Mouse (Mus musculus) stomach, embryonic 16.5 days (tissue): ENCODE data around the gene Qpctl. TPM values are rescaled to one million over a fixed set of nuclear protein-coding genes. Genes with fewer than 3 reads are reported as not detected.

Experiments
- ATAC-seq: fragments of 200-750 bp; cut with Nextera tagmentation; 2 replicates; pipeline ENCODE4 v1.8.0; 2017; ENCODE audit warnings: moderate number of reproducible peaks, moderate TSS enrichment; ENCODE audit not compliant: insufficient read depth, low FRiP score
- H3K27ac ChIP-seq: fragments of 300-500 bp; sonication (generic); 2 replicates; pipeline ENCODE4 v1.5.1; 2014; ENCODE audit warnings: low read length
- H3K27me3 ChIP-seq: fragments of 300-500 bp; sonication (generic); 2 replicates; pipeline ENCODE4 v1.6.1; 2014; ENCODE audit warnings: low read length, control low read depth, mixed read lengths; ENCODE audit not compliant: control insufficient read depth, insufficient read depth
- H3K36me3 ChIP-seq: fragments of 300-500 bp; sonication (generic); 2 replicates; pipeline ENCODE4 v1.6.1; 2014; ENCODE audit warnings: low read length; ENCODE audit not compliant: control insufficient read depth, insufficient read depth
- H3K4me1 ChIP-seq: fragments of 300-500 bp; sonication (generic); 2 replicates; pipeline ENCODE4 v1.6.1; 2014; ENCODE audit warnings: low read length, control low read depth, mixed read lengths; ENCODE audit not compliant: control insufficient read depth, insufficient read depth
- H3K4me2 ChIP-seq: fragments of 300-500 bp; sonication (generic); 2 replicates; pipeline ENCODE4 v1.6.1; 2014; ENCODE audit warnings: low read depth, low read length, mixed read lengths
- H3K4me3 ChIP-seq: fragments of 300-500 bp; sonication (generic); replicated peaks from 2 replicates; pipeline ENCODE4 v1.5.1; 2014; ENCODE audit warnings: mild to moderate bottlenecking, low read length
- H3K9ac ChIP-seq: fragments of 300-500 bp; sonication (generic); 2 replicates; pipeline ENCODE4 v1.6.1; 2014; ENCODE audit warnings: low read length
- H3K9me3 ChIP-seq: fragments of 300-500 bp; sonication (generic); replicated peaks from 2 replicates; pipeline ENCODE4 v1.6.1; 2016; ENCODE audit warnings: low read length, control low read depth; ENCODE audit not compliant: control insufficient read depth
- WGBS: fragments of 180-500 bp; shearing (Covaris S2); extraction: QIAGEN DNeasy Blood & Tissue Kit; methylation state at CpG from one replicate; pipeline ENCODE4 v1.1.7; 2014; 5-methylcytosine and 5-hydroxymethylcytosine counted together
- polyA plus RNA-seq: library from polyadenylated mRNA; unstranded; fragments of >200 nt; fragmentation: Nextera tagmentation; extraction: Ambion mirVana; gene quantifications from 2 replicates; pipeline ENCODE4 v1.2.1, GENCODE M21; 2015

Qpctl gene
- polyA plus RNA-seq, 1 experiment from 2014 or later: 14.8 TPM

- H3K36me3 ChIP-seq: no peaks in the 10 kb centered on the region
- peak within 1 kb of the TSS; percentile 87 for H3K4me2 ChIP-seq
- peaks cover 19% of the 10 kb centered on the region; the same call in 1 of the 2 replicates for H3K4me1 ChIP-seq
- H3K9ac ChIP-seq: peak within 1 kb of the TSS; percentile 85
- 2% methylated on average over 34 of the region's 34 CpGs for WGBS
- H3K9me3 ChIP-seq: no peaks in the 10 kb centered on the region
- no peaks in the 10 kb centered on the region for H3K27me3 ChIP-seq
- peak within 1 kb of the TSS; percentile 73 for H3K4me3 ChIP-seq
- ATAC-seq: peak; percentile 95
- H3K27ac ChIP-seq: no peak within 1 kb of the TSS
These were observed 29.3 kb downstream of the Qpctl start, which contains the start of gene Fbxo46 for GRCm38 (mm10) chr7:19119631-19120429. Fbxo46 (plus strand) TSS chr7:19119859.

DNA sequence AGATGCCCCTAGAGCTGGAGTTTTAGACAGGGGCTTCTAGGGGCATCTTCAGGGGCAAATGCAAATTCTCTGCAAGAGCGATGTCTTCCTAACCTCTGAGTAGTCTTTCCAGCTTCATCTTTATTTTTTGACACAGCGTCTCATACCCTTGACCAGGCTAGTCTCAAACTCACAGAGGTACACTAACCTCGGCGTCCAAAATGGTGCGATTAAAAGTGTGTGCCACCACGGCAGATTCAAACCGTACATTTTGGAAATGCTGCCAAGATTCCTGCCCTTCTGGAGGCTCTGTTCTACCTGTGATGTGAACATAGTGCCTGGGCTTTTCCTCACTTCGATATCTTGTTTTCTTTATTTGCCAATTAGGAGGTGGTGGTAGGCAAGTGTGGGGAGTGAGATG, 30.0 kb downstream of the Qpctl start:
- no peak overlapping the region for H3K4me2 ChIP-seq
- H3K9me3 ChIP-seq: no peaks in the 10 kb centered on the region
- H3K9ac ChIP-seq: no peak overlapping the region
- H3K4me1 ChIP-seq: peaks cover 19% of the 10 kb centered on the region; the same call in 1 of the 2 replicates
- H3K27ac ChIP-seq: no peak overlapping the region
- H3K27me3 ChIP-seq: no peaks in the 10 kb centered on the region
- H3K36me3 ChIP-seq: no peaks in the 10 kb centered on the region
- WGBS: 91% methylated on average over 8 of the region's 8 CpGs
- H3K4me3 ChIP-seq: no peak overlapping the region
- ATAC-seq: peak; percentile 4; the same call in 1 of the 2 replicates

DNA sequence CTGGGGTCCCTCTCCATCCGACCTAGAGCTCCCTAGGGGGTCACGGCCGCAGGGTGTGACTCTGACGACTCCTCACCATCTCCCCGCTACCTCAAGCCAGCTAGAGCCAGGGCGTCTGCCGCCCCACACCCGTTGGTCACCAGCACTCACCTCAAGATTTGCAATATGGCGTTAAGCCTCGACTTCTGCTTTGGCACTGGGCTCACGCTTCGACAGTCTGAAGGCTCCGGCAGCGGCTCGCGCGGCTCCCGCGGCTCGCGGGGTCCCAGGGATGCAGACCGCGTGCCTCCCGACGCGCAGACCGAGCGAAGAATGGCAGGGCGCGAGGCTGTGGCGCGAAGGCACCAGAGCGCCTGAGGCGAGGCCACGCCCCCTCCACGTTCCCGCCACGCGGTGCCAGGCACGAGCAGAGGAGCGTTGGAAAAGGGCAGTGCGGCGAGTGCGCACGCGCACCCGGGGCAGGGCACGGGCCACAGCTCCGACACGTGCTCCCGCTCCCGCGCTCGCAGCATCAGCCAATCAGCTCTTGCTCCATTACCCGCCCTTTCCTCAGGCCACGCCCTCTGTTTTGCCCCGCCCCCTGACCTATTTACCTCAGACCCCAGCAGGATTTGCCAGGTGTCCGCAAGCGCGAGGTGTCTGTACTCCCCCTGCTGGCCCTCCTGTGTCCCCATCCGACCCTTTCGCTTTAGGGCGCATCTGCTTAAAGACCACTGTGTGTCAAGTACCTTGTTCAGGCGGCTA, 30.9 kb downstream of the Qpctl start, which contains the start of gene Gm4969:
Gm4969 (minus strand) TSS at position 341 of the 744 bp plus-strand sequence.
- H3K9me3 ChIP-seq: no peaks in the 10 kb centered on the region
- H3K27ac ChIP-seq: no peak within 1 kb of the TSS
- peak within 1 kb of the TSS; percentile 29 for H3K4me3 ChIP-seq
- H3K36me3 ChIP-seq: no peaks in the 10 kb centered on the region
- peaks cover 19% of the 10 kb centered on the region; the same call in 1 of the 2 replicates for H3K4me1 ChIP-seq
- 21% methylated on average over 64 of the region's 64 CpGs for WGBS
- peak; percentile 27; the same call in 1 of the 2 replicates for ATAC-seq
- H3K4me2 ChIP-seq: peak within 1 kb of the TSS; percentile 52
- H3K27me3 ChIP-seq: no peaks in the 10 kb centered on the region
- H3K9ac ChIP-seq: peak within 1 kb of the TSS; percentile 41; the same call in 1 of the 2 replicates

DNA sequence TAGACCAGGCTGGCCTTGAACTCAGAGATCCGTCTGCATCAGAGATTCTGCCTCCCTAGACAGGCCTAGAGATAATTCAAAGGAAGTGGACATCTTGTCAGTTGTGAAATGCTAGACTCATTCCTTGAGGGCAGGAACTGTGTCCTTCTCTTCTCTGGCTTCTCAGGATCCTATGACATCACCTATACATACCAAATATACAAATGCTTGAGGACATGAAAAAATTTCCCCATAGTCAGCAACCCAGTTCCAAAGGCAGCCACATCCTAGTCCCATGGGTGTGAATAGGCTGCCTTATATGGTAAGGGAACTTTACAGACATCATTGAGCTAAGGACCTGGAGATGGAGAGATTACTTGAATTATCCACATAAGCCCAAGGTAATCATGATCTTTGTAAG, 39.5 kb downstream of the Qpctl start:
- H3K4me1 ChIP-seq: no peaks in the 10 kb centered on the region
- 68% methylated on average over 1 of the region's 1 CpGs for WGBS
- no peaks in the 10 kb centered on the region for H3K9me3 ChIP-seq
- no peak for ATAC-seq
- no peak overlapping the region for H3K4me2 ChIP-seq
- no peaks in the 10 kb centered on the region for H3K36me3 ChIP-seq
- H3K9ac ChIP-seq: no peak overlapping the region
- no peaks in the 10 kb centered on the region for H3K27me3 ChIP-seq
- H3K27ac ChIP-seq: no peak overlapping the region
- no peak overlapping the region for H3K4me3 ChIP-seq

DNA sequence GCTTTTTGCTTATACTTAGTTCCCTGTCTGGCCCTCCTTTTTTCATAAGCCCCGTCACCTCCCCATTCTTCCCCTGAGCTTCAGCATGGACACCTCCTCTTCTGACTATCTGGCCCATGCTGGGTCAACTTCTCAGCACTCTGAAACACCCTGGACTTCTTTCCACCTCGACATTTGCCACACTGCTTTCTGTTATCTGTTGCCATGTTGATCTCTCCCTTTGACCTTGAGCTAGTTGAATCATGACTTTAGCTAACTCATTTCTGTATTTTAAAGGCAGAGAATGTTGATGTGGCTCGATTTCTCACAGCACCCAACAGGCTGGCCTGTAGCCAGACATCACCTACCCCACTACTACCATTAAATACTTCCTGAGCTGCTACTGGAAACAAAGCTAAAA, 41.7 kb downstream of the Qpctl start:
- WGBS: 41% methylated on average over 3 of the region's 3 CpGs

DNA sequence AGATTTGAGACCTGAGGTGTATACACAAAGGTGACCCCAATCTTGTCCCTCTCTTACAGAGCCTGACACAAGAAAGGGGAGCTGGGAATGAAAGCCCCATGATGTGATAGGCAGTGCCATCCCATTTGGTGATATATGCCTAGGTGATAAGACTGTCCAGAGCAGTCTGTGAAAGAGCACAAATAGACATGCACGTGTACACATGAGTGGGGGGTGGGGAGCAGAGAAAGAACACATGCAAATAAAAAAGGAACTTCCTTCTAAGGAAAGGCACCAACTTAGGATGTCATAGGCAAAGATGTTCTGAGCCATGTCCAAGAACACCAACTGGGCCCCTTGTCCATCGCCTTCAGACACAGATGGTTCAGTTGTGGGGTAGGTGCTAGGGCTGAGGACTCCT, 44.6 kb downstream of the Qpctl start:
- no peak overlapping the region for H3K9ac ChIP-seq
- H3K4me3 ChIP-seq: no peak overlapping the region
- no peaks in the 10 kb centered on the region for H3K4me1 ChIP-seq
- no peak overlapping the region for H3K4me2 ChIP-seq
- no peak for ATAC-seq
- no peaks in the 10 kb centered on the region for H3K9me3 ChIP-seq
- no peaks in the 10 kb centered on the region for H3K27me3 ChIP-seq
- H3K27ac ChIP-seq: no peak overlapping the region
- WGBS: 71% methylated on average over 2 of the region's 2 CpGs
- H3K36me3 ChIP-seq: no peaks in the 10 kb centered on the region

More for the DNA sequence above, 41.7 kb downstream of the Qpctl start:
- Histone ChIP-seq H3K27ac (no peak overlapping the region), H3K9ac (no peak overlapping the region; the same call in 1 of the 2 replicates), H3K9me3 (no peaks in the 10 kb centered on the region), H3K4me3 (no peak overlapping the region), H3K4me1 (no peaks in the 10 kb centered on the region), H3K27me3 (no peaks in the 10 kb centered on the region), H3K4me2 (no peak overlapping the region), H3K36me3 (no peaks in the 10 kb centered on the region)
- no peak for ATAC-seq

DNA sequence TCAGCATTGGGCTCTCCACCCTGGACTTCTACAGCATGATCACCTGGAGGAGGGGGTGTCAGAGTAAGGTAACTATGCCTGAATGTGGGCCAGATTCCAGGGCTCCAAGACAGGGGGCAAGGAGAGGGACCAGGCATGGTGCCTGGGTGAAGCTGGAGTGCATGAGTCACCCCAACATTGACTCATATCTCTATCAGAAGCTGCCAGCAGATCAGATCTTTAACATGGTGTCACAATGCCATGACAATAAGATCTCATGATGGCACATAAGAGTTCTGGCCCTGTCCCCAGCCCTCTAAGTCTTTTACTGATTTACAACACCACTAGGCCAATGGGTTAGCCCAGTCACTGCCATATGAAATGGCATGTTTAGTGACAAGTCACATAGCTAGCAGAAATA, 45.4 kb downstream of the Qpctl start:
- Histone ChIP-seq H3K27me3 (no peaks in the 10 kb centered on the region), H3K4me1 (0 out of 2 replicates have a peak, but pooled peaks cover 1% of the 10 kb centered on the region), H3K9me3 (no peaks in the 10 kb centered on the region), H3K27ac (no peak overlapping the region), H3K4me2 (no peak overlapping the region), H3K36me3 (no peaks in the 10 kb centered on the region), H3K4me3 (no peak overlapping the region), H3K9ac (no peak overlapping the region)
- no peak for ATAC-seq

DNA sequence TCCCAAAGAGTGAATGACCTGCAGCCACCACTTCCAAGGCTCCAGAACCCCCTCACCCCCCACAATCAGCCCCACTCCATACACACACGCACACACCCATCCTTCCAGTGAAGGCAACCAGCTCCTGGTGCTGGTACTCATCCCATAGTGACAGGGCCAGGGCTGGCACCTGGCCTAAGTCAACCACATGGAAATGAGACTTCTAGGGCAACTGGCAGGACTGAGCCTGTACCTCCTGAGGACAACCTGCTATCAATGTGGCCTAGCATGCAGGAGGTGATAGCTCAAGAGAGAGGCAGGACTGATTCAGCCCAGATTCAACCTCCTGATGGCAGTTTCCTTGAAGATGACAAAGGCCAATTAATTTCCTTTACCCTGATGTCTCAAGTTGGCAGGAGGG, 48.8 kb downstream of the Qpctl start:
- Histone ChIP-seq H3K27me3 (no peaks in the 10 kb centered on the region), H3K27ac (no peak overlapping the region), H3K4me1 (peaks cover 19% of the 10 kb centered on the region), H3K9ac (no peak overlapping the region), H3K4me3 (no peak overlapping the region), H3K4me2 (no peak overlapping the region), H3K9me3 (no peaks in the 10 kb centered on the region), H3K36me3 (no peaks in the 10 kb centered on the region)
- ATAC-seq: no peak
- 76% methylated on average over 1 of the region's 1 CpGs for WGBS

GRCm38 (mm10) chr7:19098811-19099210, 50.3 kb downstream of the Qpctl start:
- H3K27me3 ChIP-seq: no peaks in the 10 kb centered on the region
- no peak overlapping the region for H3K4me3 ChIP-seq
- no peaks in the 10 kb centered on the region for H3K9me3 ChIP-seq
- H3K27ac ChIP-seq: no peak overlapping the region
- no peak overlapping the region for H3K9ac ChIP-seq
- no peak for ATAC-seq
- peaks cover 19% of the 10 kb centered on the region for H3K4me1 ChIP-seq
- no peak overlapping the region for H3K4me2 ChIP-seq
- 64% methylated on average over 7 of the region's 7 CpGs for WGBS
- no peaks in the 10 kb centered on the region for H3K36me3 ChIP-seq
